Mouse (Mus musculus) cortical plate, adult 2 months (tissue): ENCODE results near the gene Cyp27a1.

Source experiments
- CTCF ChIP-seq: fragments of 200-500 bp; IDR thresholded peaks from 2 replicates; pipeline ENCODE4 v1.5.1; 2011; ENCODE audit warnings: mild to moderate bottlenecking, control low read depth, low read length; ENCODE audit not compliant: insufficient read depth; ENCODE audit errors: extremely low read depth
- POLR2A ChIP-seq: fragments of 200-500 bp; IDR thresholded peaks from 2 replicates; pipeline ENCODE4 v1.6.1; 2011; ENCODE audit warnings: mild to moderate bottlenecking, low read length, control low read depth; ENCODE audit not compliant: insufficient read depth; ENCODE audit errors: extremely low read depth

- TF ChIP-seq CTCF (no peak), POLR2A (no peak)
Observed at GRCm38 (mm10) chr1:74695836-74696235, 17.5 kb upstream of the Cyp27a1 start.
